Mouse (Mus musculus): ENCODE results near the gene Tex30.

Gene Tex30

GRCm38 (mm10) chr1:44042555-44042915, 59.7 kb downstream of the Tex30 start:
- no peak for DNase-seq (ENCODE audit: low spot score)

GRCm38 (mm10) chr1:44041797-44042554, 60.3 kb downstream of the Tex30 start:
- DNase-seq (ENCODE audit: low spot score) = peak; percentile 68
